Mouse (Mus musculus): ENCODE results near the gene Pgap1. TPM values are rescaled to one million over a fixed set of nuclear protein-coding genes. Genes with fewer than 3 reads are reported as not detected.

Gene Pgap1
- total and polyA plus RNA-seq, 2 experiments from 2014 or later, result 26.1 to 91.4 TPM

DNA sequence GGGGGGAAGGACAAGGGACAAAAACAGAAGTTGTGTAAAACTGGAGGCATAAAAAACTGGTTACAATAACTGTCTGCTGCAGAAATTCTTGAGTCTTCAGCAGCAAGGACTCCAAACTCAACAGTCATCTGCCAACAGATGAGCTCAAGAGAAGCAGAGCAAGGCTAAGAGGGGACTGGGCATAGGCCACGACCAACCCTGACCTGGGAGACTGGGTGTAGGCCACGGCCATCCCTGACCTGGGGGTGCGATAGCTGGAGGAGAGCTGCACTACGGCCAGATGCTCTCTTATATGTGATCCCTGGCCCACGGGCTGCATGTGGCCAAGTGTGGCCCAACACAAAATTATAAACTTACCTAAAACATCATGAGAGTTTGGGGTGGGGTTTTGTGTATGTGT lies 29.6 kb upstream of the Pgap1 start:
- Histone ChIP-seq H3K27ac (ENCODE audit: low read depth, low read length) (no peak overlapping the region), H3K9ac (replicated peaks; ENCODE audit: low read length, poor library complexity, severe bottlenecking) (no peak overlapping the region), H3K4me2 (ENCODE audit: low read depth, low read length, poor library complexity, severe bottlenecking) (no peak overlapping the region), H3K36me3 (ENCODE audit: insufficient read depth, low read length) (no peaks in the 10 kb centered on the region), H3K4me1 (ENCODE audit: insufficient read depth, low read length) (no peaks in the 10 kb centered on the region; the same call in 1 of the 2 replicates), H3K4me3 (ENCODE audit: low read depth, low read length) (no peak overlapping the region), H3K27me3 (ENCODE audit: insufficient read depth, low read length) (no peaks in the 10 kb centered on the region), H3K9me3 (ENCODE audit: low read length) (no peaks in the 10 kb centered on the region)
- ATAC-seq (ENCODE audit: low FRiP score), result no peak
- WGBS, result 91% methylated on average over 5 of the region's 5 CpGs
- no peak for TF ChIP-seq CTCF (IDR thresholded peaks at IDR 0.05)
- DNase-seq (ENCODE audit: low spot score), result no peak

DNA sequence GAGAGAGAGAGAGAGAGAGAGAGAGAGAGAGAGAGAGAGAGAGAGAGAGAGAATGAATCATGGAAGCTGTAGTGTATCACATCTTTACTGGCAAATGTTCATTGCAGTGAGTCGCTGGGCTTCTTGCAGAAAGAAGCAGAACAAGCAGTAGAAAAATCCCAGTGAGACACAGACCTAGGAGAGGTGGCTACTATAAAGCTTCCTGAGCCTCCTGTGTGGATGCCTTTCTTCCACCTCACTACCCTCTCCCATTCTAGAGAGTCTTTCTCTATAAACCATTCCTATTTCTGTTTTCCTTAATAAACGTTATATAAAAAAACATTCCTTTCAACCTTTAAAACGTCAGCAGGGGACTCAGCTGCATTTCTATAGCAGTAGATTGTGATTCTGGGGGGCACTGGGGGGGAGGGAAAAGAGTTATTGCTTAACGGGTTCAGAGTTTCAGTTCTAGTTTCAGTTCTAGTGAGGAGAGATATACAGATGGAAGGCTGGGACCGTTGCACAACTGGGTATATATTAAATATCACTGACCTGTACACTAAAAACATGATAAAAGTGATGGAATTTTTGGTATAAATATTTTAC lies 28.6 kb upstream of the Pgap1 start:
- Histone ChIP-seq H3K4me2 (ENCODE audit: low read depth, low read length, poor library complexity, severe bottlenecking) (no peak overlapping the region), H3K4me3 (ENCODE audit: low read depth, low read length) (no peak overlapping the region), H3K27ac (ENCODE audit: low read depth, low read length) (no peak overlapping the region), H3K9me3 (ENCODE audit: low read length) (no peaks in the 10 kb centered on the region), H3K4me1 (ENCODE audit: insufficient read depth, low read length) (no peaks in the 10 kb centered on the region; the same call in 1 of the 2 replicates), H3K9ac (replicated peaks; ENCODE audit: low read length, poor library complexity, severe bottlenecking) (no peak overlapping the region), H3K36me3 (ENCODE audit: insufficient read depth, low read length) (no peaks in the 10 kb centered on the region), H3K27me3 (ENCODE audit: insufficient read depth, low read length) (no peaks in the 10 kb centered on the region)
- DNase-seq (ENCODE audit: low spot score) (no peak), ATAC-seq (ENCODE audit: low FRiP score) (no peak)
- 43% methylated on average over 5 of the region's 5 CpGs for WGBS
- TF ChIP-seq CTCF (IDR thresholded peaks at IDR 0.05), result no peak

GRCm38 (mm10) chr1:54585278-54585846 lies 27.9 kb upstream of the Pgap1 start:
- H3K9ac ChIP-seq (replicated peaks; ENCODE audit: low read length, poor library complexity, severe bottlenecking), result no peak overlapping the region
- ATAC-seq (ENCODE audit: low FRiP score) (peak; percentile 62; the same call in 1 of the 2 replicates), DNase-seq (ENCODE audit: low spot score) (no peak)
- H3K36me3 ChIP-seq (ENCODE audit: insufficient read depth, low read length), result no peaks in the 10 kb centered on the region
- H3K4me2 ChIP-seq (ENCODE audit: low read depth, low read length, poor library complexity, severe bottlenecking), result no peak overlapping the region
- H3K4me1 ChIP-seq (ENCODE audit: insufficient read depth, low read length), result no peaks in the 10 kb centered on the region; the same call in 1 of the 2 replicates
- H3K27ac ChIP-seq (ENCODE audit: low read depth, low read length), result 0 out of 2 replicates have a peak overlapping the region, but pooled peaks have one; percentile 1
- 9% methylated on average over 9 of the region's 9 CpGs for WGBS
- no peak for TF ChIP-seq CTCF (IDR thresholded peaks at IDR 0.05)
- H3K4me3 ChIP-seq (ENCODE audit: low read depth, low read length), result no peak overlapping the region
- H3K27me3 ChIP-seq (ENCODE audit: insufficient read depth, low read length), result no peaks in the 10 kb centered on the region
- no peaks in the 10 kb centered on the region for H3K9me3 ChIP-seq (ENCODE audit: low read length)

DNA sequence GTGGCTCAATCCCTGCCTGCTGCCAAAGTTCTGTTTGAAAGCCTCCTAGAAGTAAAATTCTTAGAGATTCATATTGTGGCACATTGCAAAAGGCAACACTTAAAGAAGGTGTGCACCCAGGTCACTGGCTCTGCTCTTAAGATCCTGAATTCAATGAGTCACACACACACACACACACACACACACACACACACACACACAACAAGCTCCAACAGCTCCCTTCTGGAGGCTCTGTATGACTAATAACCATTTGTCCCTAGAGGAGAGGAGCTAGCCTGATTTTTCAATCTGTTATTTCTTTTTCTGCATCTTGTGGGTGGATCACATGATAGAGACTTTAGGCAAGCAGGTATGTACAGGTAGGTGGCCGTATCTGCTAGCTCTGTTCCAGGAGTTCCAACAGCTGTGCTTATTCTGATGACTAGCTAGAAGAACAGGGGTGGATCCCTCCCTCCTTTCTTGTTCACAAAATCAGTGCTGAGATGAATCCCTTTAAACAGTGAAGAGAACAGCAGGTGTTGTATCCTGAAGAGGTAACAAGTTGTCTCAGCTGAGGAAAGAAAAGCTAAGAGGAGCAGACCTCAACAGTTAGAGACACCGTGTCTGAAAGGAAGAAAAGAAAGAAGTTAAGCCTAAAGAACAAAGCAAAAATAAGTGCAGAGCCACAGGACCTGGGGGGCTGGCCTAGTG lies 27.2 kb upstream of the Pgap1 start:
- TF ChIP-seq CTCF (IDR thresholded peaks at IDR 0.05), result no peak

DNA sequence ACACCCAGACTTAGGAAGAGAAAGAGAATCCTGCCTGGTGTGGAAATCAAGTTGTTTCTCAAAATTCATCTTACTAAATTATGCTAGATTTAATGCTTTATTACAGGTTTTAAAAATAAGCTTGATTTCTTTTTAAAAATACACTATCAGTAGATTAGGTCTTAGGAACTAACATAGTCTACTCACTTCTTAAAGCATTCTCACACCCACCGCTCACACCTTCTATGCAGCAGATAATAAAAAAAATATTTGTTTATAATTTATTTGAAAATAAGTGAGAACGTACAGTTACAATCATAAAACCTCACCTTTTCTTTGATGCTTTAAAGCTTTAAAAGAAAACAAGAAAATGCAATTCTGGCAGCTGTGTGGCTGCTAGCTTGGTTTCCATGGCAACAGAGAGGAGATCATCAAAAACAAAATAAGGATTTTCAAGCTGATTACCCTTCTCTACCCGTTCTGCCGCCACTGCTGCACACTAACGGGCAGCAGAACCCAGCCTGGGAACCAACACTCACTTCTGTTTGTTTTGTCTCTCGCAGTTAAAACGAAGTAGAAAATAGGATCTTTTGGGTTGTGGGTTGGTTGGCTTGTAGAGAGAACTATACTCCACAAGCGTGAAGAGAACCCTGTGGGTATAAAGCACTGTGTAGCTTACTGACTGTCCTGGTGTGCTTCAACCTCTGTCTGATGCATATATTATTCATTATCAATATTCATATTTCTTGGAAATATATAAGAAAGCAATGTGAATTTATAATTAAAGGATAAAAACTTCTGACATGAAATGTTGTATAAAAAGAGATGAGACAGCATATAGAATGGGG lies 21.1 kb upstream of the Pgap1 start:
- H3K4me1 ChIP-seq (ENCODE audit: insufficient read depth, low read length), result no peaks in the 10 kb centered on the region
- 0 out of 2 replicates have a peak overlapping the region, but pooled peaks have one; percentile 43 for H3K27ac ChIP-seq (ENCODE audit: low read depth, low read length)
- 0 out of 2 replicates have a peak overlapping the region, but pooled peaks have one; percentile 8 for H3K4me3 ChIP-seq (ENCODE audit: low read depth, low read length)
- WGBS, result 11% methylated on average over 8 of the region's 8 CpGs
- no peaks in the 10 kb centered on the region for H3K27me3 ChIP-seq (ENCODE audit: insufficient read depth, low read length)
- H3K9me3 ChIP-seq (ENCODE audit: low read length), result no peaks in the 10 kb centered on the region
- peak overlapping the region; percentile 29; the same call in 1 of the 2 replicates for H3K4me2 ChIP-seq (ENCODE audit: low read depth, low read length, poor library complexity, severe bottlenecking)
- no peak for TF ChIP-seq CTCF (IDR thresholded peaks at IDR 0.05)
- H3K9ac ChIP-seq (replicated peaks; ENCODE audit: low read length, poor library complexity, severe bottlenecking), result no peak overlapping the region
- ATAC-seq (ENCODE audit: low FRiP score) (peak; percentile 84), DNase-seq (ENCODE audit: low spot score) (peak; percentile 80)
- no peaks in the 10 kb centered on the region for H3K36me3 ChIP-seq (ENCODE audit: insufficient read depth, low read length)

More for the DNA sequence above, 27.2 kb upstream of the Pgap1 start:
- H3K9ac ChIP-seq (replicated peaks; ENCODE audit: low read length, poor library complexity, severe bottlenecking), result no peak overlapping the region
- ATAC-seq (ENCODE audit: low FRiP score) (no peak), DNase-seq (ENCODE audit: low spot score) (no peak)
- H3K4me3 ChIP-seq (ENCODE audit: low read depth, low read length), result no peak overlapping the region
- no peaks in the 10 kb centered on the region; the same call in 1 of the 2 replicates for H3K4me1 ChIP-seq (ENCODE audit: insufficient read depth, low read length)
- no peaks in the 10 kb centered on the region for H3K9me3 ChIP-seq (ENCODE audit: low read length)
- H3K4me2 ChIP-seq (ENCODE audit: low read depth, low read length, poor library complexity, severe bottlenecking), result no peak overlapping the region
- no peaks in the 10 kb centered on the region for H3K36me3 ChIP-seq (ENCODE audit: insufficient read depth, low read length)
- no peak overlapping the region for H3K27ac ChIP-seq (ENCODE audit: low read depth, low read length)
- H3K27me3 ChIP-seq (ENCODE audit: insufficient read depth, low read length), result no peaks in the 10 kb centered on the region
- WGBS, result 48% methylated on average over 2 of the region's 2 CpGs

Measured in midbrain, postnatal 0 days (tissue).